Mouse (Mus musculus) megakaryocyte progenitor cell, adult 5-6 weeks (primary cell): Measurements from ENCODE around the gene Med13. TPM values are rescaled to one million over a fixed set of nuclear protein-coding genes. Genes with fewer than 3 reads are reported as not detected.
A peak's percentile ranks its signal among the peaks of the same experiment; 100 is the strongest.
"Not testable (repeated sequence)": the region's sequence is repeated elsewhere in the genome, so short reads cannot be mapped to it uniquely, and the experiment has no call there.

Experiments used
- ATAC-seq: replicated peaks from 2 replicates; pipeline ENCODE4 v1.8.0; 2016; ENCODE audit warnings: mild to moderate bottlenecking, moderate TSS enrichment, inconsistent platforms; ENCODE audit not compliant: poor library complexity
- total RNA-seq, 2 experiments: library from RNA; stranded (forward) in 1 of 2; stranded (reverse) in 1 of 2; fragments of 157-497, 149-512 nt in 1 of 2; fragments of 200-1000 nt in 1 of 2; gene quantifications; 2 replicates each; pipeline versions ENCODE4 v1.2.3 to v1.2.4; 2015 to 2017

Gene Med13
- total RNA-seq, 2 experiments from 2014 or later, result 47.8 to 54.5 TPM

DNA sequence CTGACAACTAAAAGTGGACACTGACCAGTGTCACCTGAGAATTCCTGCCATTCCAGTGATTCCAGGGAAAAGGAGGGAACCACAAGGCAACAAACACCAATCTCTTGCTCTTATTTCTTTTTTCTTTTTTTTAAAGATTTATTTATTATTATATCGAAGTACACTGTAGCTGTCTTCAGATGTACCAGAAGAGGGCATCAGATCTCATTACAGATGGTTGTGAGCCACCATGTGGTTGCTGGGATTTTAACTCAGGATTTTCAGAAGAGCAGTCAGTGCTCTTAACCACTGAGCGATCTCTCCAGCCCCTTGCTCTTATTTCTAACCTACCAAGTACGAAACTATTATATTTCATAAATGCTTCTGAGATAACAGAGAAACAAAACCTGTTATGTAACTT is 42.4 kb downstream of the Med13 start:
- not testable (repeated sequence) for ATAC-seq

DNA sequence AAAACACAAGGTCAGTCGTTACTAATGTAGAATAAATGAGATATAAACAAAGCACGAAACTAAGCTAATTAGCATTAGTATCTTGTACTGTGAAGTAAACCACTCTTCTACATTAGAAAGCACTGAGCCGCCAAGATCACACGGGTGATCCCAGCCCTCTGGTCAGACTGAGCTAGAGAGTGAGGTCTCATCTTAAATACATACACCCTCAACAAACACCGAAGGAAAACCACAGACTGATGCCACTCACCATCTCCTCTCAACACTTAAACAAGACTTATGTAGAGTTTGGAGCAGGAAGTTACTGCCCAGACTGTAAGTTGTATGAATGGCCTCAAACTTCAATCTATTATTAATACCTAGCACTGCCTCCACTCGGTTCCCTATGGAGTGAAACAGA is 47.1 kb downstream of the Med13 start:
- ATAC-seq, result no peak

DNA sequence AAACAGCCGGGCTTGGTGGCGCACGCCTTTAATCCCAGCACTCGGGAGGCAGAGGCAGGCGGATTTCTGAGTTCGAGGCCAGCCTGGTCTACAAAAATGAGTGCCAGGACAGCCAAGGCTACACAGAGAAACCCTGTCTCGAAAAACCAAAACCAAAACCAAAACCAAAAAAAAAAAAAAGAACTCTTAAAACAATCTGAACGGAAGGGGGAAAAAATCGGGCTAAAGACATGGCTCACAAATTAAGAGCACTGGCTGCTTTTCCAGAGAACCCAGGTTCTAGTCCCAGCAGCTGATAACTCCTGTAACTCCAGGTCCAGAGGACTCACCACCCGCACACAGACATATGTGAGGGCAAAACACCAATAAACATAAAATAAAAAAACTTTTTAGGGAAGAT is 65.2 kb downstream of the Med13 start:
- not testable (repeated sequence) for ATAC-seq

DNA sequence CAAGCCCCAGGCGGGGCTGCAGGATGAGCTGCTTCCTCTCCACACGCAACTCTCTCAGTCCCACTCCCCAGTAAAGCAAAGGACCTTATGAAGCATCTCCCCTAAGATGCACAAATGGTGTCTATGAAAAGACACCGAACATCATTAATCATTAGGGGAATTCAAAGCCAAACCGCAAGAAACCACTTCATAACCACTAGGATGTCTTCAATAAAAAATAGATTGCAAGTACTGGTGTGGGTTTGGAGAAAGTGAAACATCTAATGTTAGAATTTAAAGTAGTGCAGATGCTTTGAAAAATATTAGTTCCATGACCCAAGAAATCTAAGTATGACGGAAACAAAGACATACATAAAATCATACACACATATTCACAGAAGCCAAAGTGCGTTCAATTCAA is 65.7 kb downstream of the Med13 start:
- no peak for ATAC-seq

DNA sequence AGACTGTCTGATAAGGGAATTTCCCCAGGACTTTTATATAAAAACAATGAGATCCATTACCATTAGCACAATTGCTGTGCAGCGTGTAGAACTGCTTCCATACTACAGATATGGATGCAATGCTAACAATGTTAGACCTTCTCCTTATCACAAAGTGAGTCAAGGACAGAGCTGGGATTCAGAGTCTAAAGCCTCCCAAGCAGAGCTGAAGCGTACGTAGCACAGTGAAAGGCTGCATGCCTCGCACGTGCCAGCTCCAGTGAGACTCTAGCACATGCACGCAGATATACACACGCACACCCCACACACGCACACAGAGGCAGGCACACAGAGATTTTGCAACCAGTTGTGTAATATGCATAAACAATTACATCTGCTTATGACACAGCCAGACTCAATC is 71.7 kb downstream of the Med13 start:
- no peak for ATAC-seq

DNA sequence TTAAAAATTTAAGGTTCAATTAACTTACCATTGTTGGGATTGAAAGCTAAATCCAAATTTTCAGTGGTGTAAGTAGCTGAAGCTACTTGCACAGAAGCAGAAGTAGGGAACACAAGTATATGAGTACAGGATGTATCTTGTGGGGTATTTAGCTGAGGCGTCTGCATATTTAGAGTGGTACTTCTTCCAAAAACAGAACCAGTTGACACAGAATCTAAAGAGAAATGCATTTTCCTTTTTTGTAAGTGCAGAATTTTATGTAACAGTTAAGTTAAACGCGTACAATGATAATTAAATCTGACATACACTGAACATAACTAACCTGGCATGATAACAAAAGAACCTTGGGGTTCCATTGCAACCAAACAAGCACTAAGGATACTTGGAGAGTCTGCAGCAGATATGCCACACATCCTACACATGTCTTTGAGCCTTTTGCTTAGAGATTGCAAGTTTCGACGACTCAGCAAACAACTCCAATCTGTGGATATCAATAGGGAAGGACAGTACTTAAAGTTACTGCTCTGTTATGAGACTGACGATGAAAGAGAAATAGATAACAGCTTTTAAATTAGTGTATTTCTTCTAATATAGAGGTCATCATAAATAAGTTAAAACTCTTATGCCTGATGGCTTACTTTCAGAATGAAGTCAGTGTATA is 78.8 kb downstream of the Med13 start:
- ATAC-seq, result no peak

DNA sequence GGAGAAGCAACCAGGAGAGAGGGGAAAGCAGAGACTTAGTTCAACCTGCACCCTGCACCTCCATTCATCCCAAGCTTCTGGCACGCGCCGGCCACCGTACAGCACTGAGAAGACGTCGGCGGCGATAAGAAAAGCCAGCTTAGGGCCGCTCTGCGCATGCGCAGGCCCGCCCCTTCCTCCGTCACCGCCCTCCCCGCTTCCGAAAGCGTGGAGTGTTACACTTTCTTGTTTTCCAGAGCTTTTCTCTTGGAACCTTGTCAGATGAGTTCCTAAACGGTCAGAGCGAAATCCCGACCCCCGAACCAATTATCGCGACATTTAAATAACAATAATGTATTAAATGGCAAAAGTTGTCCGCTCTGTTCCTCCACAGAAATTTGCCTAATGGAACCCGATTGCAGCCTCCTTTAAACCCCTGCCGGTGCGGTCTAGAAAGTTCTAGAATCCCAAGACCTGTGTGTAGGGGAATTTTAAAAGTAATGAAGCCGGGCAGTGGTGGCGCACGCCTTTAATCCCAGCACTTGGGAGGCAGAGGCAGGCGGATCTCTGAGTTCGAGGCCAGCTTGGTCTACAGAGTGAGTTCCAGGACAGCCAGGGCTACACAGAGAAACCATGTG is 99.8 kb downstream of the Med13 start, which contains the start of gene Ints2:
TSS of gene Ints2 (minus strand) at position 116 of the 617 bp plus-strand sequence.
- ATAC-seq, result peak; percentile 95

DNA sequence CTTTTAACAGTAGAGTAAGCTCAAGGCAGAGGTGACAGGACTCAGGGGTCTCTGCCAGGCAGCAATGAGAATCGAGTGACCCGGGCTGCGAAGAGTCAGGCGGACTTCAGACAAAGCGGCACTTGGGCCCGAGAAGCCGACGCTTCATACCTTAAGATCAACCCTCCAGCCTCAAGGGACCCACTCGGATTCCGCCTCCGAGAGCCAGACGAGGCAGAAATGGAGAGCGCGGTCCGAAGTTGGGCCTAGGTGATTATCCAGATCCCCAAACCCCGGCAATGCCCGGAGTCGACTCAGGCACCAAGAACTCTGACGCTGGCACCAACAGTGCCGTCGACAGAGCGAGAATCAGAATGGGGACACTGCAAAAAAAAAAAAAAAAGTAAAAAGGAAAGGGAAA is 100.3 kb downstream of the Med13 start:
- ATAC-seq, result peak; percentile 62

DNA sequence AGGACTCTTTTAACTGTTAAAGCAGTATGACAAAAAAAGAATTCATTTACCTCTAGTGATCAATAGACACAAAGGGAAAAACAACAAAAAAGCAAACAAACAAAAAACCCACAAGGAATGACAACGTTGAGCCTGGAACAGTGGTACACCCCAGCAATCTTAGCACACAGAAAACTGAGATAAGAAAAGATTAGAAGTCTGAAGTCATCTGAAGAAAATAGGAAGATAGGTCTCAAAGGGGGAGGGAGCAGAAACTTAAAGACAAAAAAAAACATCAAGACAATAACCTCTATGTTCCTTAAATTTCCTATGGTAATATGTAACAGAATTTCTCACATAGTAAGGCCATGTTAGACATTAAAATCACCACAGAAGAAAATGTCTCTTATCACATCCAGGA is 104.1 kb downstream of the Med13 start:
- ATAC-seq, result no peak

DNA sequence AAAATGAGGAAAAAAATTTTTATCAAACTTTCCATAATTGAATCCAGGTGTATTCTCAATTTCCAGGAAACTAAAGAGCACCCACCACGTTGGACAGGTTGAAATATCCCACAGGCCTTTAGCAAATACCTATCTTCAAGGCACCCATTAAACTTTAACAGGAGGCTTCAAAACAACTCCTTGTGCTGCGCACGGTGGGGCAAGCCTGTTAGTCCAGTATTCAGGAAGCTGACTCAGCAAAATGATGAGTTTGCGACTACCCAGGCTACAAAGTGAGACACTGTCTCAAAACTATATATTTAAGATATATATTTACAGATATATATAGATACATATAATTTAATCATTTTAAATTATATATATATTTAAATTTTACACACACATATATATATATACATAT is 125.0 kb downstream of the Med13 start:
- ATAC-seq, result no peak

DNA sequence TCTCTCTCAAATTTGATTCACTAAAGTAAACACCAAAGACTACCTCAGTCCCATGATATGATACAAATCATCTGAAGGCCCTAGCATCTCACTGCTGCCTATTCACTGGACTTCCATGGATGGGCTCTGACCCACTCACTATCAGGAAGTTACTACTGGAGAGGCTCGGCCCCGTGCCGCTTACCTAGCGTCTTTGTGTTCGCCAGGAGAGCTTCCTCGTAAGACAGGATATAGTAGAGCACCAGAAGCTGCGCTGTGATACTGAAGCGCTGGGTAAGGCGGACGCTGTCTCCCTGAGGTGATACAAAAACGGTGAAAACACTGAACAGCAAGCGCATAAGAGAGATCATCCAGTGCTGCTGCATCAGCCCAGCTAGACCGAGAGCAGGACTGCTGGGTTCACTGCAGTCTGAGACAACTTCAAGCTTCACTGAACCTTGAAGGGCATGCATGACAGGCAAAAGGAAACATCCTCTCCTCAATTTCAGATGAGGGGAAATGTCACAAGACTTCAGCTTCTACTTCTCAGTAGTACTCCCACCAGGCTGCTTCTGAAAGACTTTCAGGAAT is 125.5 kb downstream of the Med13 start:
- ATAC-seq, result no peak

DNA sequence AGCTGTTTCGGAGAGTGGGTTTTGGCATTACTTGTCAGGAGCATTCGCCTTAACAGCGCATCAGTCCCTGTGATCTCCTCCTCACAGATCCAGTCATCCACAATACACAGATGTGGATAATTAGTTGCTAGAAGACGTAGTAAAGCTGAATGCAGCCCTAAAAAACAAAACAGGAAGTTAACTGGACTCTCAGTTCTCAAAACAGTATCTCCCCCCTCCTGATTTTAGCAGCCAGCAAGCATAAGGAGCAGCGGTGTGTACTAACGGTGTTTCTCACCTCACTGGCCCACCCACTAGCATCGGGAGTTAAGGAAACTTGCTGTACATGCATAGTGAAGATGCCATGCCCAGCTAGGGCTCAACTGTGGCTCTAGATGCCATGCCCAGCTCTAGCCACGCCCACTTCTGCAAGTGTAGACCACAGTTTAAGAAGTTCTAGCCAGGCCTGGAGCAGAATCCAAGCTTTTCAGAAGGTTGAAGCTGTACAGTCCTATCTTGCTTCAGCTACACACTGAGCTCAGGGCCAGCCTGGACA is 130.7 kb downstream of the Med13 start:
- no peak for ATAC-seq

DNA sequence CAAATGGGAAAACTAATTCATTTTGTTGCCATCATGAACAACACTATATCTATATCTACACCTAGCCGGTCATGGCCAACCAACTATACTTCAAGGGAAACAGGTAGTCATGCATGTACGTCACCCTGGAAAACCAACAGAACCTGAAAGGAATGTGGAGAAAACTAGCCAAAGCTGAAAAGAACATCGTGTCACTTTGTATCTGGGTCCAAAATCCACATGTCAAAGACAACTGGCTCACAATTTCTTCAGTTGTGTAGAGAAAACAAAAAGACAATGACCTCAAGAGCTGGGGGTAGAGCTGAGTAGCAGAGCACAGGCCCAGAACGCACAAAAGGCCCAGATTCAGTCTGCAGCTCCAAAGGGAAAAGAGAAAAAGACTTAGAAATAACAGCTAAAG is 131.6 kb downstream of the Med13 start:
- no peak for ATAC-seq

Other genes starting within 250 kb of the Med13 start
- gene Brip1, start 156.4 kb downstream of the Med13 start, total RNA-seq (2015), result 23.4 and 25.7 TPM in 2 replicates
- gene Brip1, start 156.4 kb downstream of the Med13 start, total RNA-seq (2017), result 26.2 and 27.1 TPM in 2 replicates
- gene Ints2, start 100.0 kb downstream of the Med13 start, total RNA-seq (2015), result 23.2 and 29.4 TPM in 2 replicates
- 25.1 and 47.4 TPM in 2 replicates for gene Ints2, start 100.0 kb downstream of the Med13 start, total RNA-seq (2017)
- gene Rnft1, start 127.1 kb upstream of the Med13 start, total RNA-seq (2015), result 13.6 and 16.9 TPM in 2 replicates
- gene Rnft1, start 127.1 kb upstream of the Med13 start, total RNA-seq (2017), result 14.7 and 17.2 TPM in 2 replicates
- gene Rps6kb1, start 187.2 kb upstream of the Med13 start, total RNA-seq (2015), result 44.3 and 53.2 TPM in 2 replicates
- 34.1 and 48.6 TPM in 2 replicates for gene Rps6kb1, start 187.2 kb upstream of the Med13 start, total RNA-seq (2017)
- gene Tubd1, start 187.4 kb upstream of the Med13 start, total RNA-seq (2015), result 7.0 and 15.0 TPM in 2 replicates
- 9.4 and 11.5 TPM in 2 replicates for gene Tubd1, start 187.4 kb upstream of the Med13 start, total RNA-seq (2017)